Mouse (Mus musculus) G1E-ER4 (cell line): Measurements from ENCODE around the gene Filip1. TPM values are rescaled to one million over a fixed set of nuclear protein-coding genes. Genes with fewer than 3 reads are reported as not detected.

ENCODE experiments used
- GATA1 ChIP-seq: IDR thresholded peaks from one replicate; pipeline ENCODE4 v1.8.0; 2012; ENCODE audit warnings: low read length, inconsistent platforms
- polyA plus RNA-seq: library from polyadenylated mRNA; stranded (reverse); fragments of >175 nt; gene quantifications from 2 replicates; pipeline ENCODE4 v1.2.3, GENCODE M21; 2012

Filip1 gene
- polyA plus RNA-seq, 1 experiment: not detected

DNA sequence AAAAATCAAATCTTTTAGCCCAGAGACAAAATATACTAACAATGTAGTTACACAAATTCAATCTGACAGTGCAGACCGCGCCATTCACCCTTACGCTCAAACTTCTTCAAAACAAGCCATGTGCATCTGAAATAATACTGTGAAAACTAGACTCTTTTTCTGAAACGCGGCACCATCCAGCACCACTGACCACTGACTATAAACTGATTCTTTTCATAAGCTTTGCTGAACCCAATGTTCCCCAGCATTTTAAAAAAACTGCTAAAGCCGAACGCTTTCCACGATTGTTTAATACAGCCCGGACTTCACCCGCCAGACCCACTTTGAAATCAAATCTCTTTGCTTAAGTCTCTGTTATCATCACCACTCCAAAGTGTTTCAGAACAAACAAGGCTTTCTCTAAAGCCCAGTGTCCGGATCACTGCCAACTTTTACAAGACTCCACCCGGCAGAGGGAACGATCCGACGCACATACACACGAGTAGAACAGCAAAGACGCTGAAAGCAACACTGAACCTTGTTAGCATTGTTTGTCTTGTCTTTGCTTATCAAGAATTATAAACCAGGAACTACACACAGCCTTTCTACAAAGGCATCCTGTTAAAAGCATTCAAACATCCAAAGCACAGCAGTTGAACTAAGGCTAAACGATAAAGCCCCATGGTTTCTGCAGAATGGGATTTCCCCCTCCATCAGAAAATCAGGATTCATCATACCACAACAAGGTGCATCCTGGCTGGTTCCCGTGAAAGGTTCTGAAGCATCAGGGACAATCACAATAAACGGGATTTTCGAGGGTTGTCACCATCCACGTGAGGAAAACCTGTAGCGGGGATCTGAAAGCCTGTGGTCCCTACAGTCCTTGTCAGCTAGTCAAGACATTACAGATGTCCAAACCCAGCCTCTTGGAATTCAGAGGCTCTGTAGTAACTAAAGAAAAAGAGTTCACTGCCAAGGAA, 182.5 kb downstream of the Filip1 start:
- TF ChIP-seq GATA1: no peak

DNA sequence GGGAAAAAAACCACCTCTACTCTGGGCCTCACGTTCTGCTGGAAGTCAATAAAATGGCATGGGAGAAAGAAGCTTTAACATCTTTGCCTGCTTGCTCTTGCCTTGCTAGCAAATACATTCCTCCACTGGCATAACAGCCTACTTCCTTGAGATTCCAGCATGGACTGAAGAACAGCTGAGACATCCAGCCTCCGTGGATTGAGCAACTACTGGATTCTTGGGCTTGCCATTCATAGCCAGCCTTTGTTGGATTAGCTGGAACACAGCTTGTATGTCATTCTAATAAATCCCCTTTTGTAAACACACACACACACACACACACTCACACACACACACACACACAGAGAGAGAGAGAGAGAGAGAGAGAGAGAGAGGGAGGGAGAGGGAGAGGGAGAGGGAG, 185.6 kb downstream of the Filip1 start:
- TF ChIP-seq GATA1: no peak

DNA sequence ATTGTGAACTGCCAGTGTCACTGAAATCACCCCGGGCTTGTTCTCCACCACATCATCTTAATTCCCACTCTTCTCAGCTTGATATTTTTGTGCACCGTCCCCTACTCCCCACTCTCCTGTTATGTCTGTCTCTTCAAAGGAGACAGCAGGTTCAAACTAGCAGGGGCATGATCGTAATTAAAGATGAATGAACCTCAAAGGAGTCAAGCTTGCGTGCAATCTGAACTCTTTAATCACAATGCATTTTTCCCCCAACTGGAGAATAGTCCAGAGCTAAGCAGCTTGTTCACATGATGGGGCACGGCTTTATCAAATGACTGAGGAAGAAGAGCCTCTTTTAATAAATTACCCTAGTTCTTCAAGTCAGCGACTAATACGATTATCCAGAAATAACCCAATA, 187.1 kb downstream of the Filip1 start:
- no peak for TF ChIP-seq GATA1

DNA sequence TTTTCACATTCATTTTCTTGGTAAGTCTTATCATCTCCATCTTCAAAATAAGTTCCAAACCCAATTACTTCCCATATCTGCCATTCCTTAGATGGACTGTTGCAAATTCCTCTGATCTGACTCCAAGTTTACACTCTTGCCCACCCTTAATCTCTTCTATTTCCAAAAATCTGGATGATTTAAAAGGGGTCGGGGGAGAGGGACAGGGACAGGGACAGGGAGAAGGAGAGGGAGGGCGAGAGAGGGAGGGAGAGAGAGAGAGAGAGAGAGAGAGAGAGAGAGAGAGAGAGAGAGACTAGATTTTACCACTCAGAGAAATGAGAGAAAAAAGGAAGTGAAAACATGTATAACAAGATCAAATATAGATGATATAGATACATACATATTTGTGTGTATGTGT, 188.8 kb downstream of the Filip1 start:
- no peak for TF ChIP-seq GATA1

DNA sequence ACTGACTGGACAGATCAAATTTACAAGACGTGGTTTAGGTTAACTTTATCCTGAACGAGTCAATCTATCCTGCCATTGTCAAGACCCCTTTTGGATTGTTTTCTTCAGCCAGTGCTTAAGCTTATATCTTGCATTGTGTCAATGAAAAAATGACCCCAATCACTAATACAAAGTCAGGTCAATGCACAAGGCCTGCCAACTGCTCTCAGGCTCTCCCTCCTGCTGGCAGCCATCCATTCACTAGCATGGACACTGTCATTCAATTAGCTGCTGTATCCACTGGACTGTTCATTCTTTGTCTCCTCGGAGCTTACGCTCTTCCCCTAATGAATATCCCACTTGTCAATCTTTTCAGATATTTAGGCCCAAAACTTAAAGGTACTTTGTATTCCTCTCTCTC, 189.2 kb downstream of the Filip1 start:
- no peak for TF ChIP-seq GATA1

DNA sequence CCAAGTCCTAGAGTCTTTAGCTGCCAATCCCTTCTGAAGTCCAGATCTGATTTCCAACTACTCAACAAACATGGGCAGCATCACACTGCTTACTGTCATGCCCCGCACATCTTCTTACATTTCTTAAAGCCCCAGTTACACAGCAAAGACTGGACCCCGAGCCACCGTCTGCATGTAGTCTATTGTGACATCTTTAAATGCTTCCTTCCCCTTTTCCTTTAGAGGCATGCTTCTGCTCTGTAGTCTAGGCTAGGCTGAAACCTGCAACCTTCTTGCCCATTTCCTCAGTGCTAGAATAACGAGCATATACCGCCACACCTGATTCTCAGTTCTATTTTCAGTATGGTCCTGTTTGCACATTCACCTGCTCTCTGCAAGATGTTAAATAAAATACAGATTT, 196.2 kb downstream of the Filip1 start:
- TF ChIP-seq GATA1: no peak

DNA sequence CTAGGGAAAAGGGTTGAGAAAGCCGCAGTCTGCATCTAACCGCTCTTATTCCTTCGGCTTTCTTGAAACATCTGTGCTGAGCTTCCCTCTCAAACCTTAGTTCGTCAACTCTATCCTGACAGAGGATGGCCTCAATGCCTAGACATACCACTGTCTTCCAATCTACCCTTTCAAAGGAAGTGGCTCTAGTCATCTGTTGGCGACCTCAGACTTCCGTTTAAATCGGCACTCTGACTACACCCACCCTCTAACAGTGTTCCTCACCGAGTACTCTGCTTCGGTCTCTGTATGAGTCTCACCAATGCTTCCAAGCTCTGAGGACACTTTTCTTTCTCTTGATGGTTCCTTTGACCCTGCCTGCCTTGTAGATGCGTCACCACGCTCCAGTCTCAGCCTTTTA, 196.6 kb downstream of the Filip1 start:
- no peak for TF ChIP-seq GATA1

DNA sequence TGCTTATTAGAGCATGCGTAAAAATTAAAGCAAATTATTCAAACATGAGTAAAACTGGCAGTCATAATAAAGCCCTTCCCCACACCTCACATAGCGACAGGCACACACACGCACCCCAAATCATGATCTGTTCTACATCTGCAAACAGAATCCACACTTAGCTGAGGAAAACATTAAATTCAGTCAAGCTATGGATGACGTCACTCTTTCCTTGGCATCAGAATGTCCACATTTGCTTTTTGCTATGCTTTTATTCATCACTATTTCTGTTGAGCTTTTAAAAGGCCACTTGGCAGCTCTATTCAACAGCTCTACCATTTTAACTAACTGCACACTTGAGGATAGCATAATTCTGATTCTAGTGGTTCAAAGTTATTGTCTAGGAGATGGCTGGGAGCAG, 198.1 kb downstream of the Filip1 start:
- TF ChIP-seq GATA1: no peak

DNA sequence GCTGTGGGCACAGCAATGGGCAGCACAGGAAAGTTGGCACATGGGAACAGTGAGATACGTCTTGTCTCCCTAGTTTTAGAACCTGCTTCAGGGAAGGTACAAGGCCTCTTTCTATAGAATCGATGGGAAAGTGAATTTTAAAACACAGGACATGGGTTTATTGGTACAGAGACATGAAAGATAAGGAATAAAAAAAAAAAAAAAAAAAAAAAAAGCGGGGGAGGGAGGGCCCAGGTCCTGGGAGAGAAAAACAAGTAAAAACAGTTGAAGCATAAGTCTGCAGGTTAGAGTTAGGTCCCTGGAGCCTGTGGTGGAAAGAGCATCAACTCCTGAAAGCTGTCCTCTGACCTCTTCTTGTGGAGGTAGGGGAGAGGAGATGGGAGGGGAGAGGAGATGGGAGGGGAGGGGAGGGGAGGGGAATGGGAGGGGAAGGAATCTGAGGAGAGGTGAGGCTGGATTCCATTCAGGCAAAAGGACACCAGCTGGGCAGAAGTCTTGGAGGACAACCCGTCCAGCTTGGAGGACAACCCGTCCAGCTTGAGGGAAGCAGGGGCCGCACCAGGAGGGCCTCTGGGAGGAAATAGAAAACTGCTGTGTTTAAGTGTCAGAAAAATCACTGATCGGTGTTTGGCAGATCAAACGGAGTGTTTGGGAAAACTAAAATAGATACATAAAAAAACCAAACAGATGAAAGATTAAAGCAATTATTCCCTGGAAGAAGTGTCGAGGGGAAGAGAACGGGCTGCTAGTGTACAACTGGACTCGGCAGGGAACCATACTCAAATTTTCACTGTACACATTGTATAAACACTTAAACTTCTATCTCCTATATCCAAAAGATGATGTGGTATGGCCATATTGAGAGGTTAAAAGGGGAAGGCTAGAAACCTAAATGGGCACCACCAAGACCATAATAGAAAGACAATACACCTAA, 201.4 kb downstream of the Filip1 start:
- TF ChIP-seq GATA1: no peak

DNA sequence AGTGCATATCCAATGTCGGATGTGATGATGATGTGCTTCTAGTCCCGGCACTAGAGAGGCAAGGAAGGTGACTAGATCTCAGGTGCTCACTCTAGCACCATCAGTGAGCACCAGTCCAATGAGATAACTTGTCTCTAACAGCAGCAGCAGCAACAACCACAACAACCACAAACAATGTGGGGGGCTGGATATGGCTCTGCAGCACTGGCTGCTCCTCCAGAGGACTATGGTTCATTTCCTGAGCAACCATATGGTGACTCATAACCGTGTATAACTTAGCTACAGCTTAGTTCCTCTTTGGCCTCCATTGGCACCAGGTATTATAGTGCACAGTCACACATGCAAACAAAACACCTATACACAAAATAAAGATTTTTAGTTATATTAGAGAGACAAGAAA, 202.1 kb downstream of the Filip1 start:
- TF ChIP-seq GATA1: peak; percentile 84

DNA sequence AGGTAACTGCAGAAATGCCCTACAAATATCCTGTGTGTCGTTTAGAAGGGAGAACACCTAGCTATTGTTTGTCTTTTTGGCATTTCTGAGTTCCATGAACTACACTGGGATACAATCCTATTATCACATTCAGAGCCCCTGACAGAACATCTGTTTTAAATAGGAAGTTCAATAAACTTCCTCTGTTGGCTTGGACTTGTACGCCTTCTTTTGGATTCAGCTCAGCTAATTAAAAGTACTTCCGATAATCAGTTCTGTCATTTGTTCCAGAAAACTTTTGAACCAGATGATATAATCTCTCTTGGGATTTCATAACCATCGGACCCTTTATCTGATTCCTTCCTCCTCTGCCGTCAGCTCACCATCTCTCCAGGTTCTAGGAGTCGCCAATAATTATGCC, 203.2 kb downstream of the Filip1 start:
- no peak for TF ChIP-seq GATA1

DNA sequence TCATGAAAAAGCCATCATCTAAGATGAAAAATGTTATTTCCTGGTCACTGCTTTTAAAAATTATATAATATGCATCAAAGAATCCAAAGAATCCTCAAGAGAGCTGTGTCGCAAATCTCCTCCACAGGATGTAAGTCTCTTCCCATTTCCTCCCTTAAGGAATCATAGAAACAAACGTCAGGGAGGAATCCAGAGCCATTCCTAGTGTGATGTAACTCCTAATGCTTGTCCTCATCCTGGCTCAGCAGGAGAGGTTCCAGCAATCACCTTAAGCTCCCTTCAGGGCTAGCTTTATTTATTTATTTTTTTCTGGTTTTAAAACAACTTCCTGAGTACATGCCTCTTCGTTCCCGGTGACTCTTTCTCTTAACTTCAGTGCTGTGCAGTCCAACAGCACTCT, 205.5 kb downstream of the Filip1 start:
- no peak for TF ChIP-seq GATA1

DNA sequence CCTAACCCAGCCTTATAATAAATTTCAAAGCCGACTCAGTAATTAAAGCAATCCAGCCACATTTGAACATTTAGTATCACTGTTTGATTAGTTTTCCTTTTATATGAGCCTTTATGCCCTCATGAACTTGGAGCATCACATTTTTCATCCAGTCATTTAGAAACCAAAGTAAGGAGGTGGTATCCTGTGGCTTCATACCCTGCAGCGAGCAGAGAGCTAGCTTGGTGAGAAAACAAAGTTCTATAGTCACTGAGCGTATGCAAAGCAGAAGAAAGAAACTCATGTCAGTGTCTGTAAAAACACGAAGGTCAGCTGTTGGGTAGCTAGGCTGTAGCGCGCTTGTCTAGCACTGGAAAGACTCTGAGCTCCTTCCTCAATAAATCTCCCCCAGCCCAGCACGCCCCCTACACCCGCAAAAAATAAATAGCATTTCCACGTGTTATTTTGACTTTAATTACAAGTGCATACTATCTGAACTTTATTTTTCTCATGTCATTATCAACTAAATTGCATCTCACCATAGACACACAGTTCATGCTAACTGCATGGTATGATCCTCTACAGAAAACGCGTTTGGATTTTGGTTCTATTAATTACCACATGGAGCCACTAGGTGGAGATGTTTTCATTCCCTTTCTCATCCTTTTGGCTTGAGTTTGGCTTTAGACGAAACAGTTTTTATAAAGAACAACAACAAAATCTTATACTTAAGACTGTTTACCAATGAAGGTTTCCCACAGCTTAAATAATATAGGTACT, 206.2 kb downstream of the Filip1 start:
- no peak for TF ChIP-seq GATA1

DNA sequence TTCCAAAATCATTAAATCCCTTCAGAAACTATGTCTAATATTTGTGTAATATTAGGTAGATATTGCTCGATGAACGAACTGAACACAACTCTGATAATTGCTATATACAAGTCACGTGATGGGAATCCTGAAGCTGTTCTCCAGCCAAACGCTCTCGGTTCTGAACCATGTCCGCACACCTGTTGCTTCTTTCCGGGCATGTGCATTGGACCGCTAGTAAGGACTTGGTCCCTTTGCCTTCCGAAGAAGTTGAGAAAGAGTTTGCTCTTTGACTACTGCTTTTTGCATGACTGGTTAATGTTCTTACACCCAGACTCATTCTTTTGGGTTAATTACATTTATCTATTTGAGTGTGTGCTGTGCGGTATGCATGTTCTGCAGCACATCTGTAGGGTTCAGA, 207.2 kb downstream of the Filip1 start:
- no peak for TF ChIP-seq GATA1

DNA sequence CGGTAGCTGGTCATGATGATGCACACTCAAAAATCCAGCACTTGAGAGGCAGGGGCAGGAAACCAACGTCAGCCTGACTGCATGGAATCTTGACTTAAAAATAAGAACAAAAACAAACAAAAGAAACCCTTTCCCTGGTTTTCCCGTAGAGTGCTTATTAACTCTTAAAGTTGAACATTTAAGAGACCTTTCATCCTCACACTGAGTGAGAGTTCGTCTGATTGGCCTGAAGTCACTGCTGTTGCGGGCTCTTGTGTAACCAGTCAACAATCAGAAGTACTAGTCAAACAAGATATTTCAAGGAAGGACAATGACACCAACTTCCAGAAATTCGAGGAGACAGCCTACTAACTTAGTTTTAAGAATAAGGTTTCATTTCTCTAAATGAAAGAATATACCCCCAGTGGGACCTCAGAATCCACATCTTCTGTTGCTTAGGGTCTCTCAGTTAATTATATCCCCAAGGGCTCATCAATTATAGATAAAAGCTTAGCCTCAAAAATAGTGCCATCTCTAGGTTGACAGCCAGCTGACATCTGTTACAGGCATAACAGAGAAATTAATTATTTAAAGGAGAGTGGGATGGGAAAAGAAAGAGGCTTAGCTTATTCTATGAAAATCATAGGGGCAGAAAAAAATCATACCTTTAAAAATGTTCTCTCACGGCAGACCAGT, 216.1 kb downstream of the Filip1 start:
- TF ChIP-seq GATA1: no peak
